Mouse (Mus musculus): ENCODE data around the gene Olfr943.

DNA sequence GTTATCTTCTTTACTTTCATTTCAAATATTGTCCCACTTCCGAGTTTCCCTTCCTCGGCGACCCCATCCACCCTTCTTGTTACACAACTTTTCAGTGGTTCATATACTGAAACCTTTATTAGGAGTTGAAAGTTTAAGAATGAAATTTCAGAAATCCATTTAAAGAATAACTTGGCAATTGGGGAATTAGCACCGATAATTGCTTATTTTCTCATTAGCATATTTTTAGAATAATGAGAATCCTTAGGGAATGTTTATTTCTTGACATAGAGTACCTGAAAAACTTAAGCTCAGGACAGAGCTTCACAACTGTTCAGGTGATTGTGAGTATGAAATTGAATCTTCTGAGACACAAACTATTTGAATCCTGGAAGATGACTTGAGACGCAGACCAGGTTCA, at the start of gene Olfr943:
- no peak for TF ChIP-seq POLR2A (IDR thresholded peaks at IDR 0.05; ENCODE audit: borderline replicate concordance, insufficient read depth, low read length)
- TF ChIP-seq CTCF (IDR thresholded peaks at IDR 0.05; ENCODE audit: borderline replicate concordance, insufficient read depth, low read depth, low read length), result no peak

Data from cerebellum, adult 2 months (tissue).